Mouse (Mus musculus): ENCODE results near the gene Dhrs3.

Gene Dhrs3

DNA sequence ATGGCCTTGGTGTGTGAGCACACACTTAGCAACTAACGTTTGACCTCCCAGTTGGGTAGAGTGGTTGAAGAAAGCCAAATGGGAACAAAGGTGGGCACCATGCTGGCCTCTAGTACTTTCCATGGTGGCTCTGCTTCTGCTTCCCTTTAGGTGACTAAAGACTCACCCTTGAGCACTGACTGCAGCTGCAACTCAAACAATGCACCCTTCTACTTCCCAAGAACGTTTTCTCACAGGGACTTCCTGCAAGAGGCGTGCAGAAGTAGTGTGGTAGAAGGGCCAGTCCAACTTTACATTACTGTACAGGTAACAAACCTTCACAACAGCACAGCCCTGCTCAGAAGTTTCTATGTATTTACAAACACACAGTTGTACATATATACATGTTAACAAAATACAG is 81.8 kb downstream of the Dhrs3 start:
- DNase-seq (ENCODE audit: low spot score), result no peak

DNA sequence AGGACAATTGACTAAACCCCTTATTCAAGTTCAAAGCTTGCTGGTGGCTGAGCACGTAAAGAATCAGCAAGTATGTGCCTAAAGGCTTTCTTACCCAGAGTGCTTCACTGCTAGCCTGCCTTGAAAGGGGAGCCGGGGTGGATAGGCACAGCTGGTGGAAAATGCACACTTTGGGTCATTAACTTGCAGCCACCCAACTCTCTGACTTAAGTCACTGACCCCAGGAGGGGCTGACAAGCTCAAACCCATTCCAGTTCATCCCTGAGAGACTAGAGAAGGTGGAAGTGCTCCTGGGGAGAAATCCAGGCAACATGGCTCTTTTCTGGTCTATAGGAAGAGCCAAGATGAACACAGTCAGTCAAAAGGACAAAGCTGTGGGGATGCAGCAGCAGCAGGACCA is 82.9 kb downstream of the Dhrs3 start:
- DNase-seq (ENCODE audit: low spot score), result no peak

DNA sequence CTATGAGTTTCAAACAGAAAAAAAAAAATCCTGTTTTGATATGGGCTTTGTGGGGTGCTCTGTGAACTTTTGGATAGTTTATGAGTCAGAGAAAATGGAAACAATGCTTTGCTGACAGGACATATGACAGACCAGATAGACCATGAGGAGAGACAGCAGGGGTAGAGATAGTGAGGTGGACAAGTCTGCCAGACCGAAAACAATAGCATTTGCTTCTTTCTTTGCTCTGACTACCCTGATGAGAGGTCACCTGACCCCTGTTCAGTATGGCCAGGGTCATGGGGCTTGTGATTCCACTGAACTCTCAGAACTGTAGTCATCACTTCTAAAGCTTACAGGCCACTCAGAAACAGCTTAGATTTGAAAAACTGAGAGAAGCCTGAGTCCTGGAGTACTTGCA is 84.4 kb downstream of the Dhrs3 start:
- DNase-seq (ENCODE audit: low spot score), result no peak

Measured in left cerebral cortex, adult 11 months (tissue).